Mouse (Mus musculus): ENCODE data around the gene Nmu.

Gene Nmu

DNA sequence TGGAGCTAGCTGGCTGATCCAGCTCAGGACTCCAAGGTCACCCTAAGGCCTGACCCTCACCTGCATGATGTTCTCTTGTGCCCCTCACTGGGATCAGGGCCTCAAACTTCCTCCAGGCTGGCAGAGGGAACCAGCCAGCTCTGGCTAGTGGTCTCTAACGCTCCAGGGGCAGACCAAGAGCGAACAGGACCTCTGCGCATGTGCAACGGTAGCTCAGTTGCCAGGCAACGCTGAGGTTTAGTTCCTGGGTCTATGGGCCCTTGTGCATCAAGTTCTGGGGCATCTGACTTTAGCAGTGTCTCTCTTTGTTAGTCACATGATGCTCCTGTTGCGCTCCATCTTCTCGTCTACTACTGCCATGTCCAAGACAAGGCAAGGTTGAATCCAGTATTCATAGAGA, 32.6 kb downstream of the Nmu start, which contains the start of gene Pdcl2:
Pdcl2 (minus strand) TSS at position 204 of the 400 bp plus-strand sequence.
- POLR2A ChIA-PET, result interaction anchor here in 3 of 4 experiments (0.5 to 2.5 kb wide), 21 partner anchors 9 to 148 kb away, joined by 3 to 32 read pairs (median 4); partner anchors contain the start of genes Clock (in 3 of the 3) and Tmem165 (in 1 of the 3)

DNA sequence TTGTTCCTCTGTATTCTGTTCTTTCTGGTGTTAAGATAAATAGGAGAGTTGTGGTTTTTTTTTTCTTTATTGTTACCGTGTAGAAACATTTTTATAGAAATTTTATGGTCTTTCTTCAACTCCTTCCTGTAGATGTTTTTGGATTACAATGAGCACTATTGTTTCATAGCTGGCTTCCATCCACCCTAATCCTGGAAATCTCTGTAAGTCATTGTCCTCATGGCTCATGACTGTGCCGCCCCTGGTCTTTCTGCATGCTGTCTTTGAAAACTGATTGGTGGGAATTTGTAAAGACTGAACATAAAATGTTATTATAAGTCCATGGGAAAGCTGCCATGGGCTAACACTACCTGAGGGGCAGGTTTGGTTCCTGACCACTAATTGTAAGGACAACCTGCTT, 36.3 kb downstream of the Nmu start:
- ChIA-PET POLR2A (no interaction called here), CTCF (no interaction called here)

More for the DNA sequence above, 32.6 kb downstream of the Nmu start, which contains the start of gene Pdcl2:
- CTCF ChIA-PET, result interaction anchor here in 2 of 4 experiments (0.6 to 0.7 kb wide), 2 partner anchors 100 to 123 kb away, joined by 3 to 4 read pairs; no protein-coding TSS in a partner anchor

DNA sequence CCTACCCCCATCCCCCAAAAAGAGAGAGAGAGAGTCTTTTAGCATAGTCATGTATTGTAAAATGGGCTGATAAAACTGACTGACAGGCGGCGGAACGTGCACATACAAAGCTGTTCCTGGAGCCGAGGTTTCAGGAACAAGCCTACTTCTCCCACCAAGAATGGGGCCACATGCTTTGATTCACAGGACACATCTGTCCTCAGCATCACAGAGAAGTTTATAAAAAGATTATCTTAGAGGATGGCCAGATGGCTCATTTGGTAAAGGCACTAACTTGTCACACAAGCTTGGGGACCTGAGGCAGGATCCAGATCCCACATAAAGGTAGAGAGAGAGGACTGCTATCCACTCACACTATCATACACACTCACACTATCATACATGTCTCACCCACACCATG, 38.5 kb downstream of the Nmu start:
- CTCF ChIA-PET, result no interaction called here
- POLR2A ChIA-PET, result interaction anchor here in 1 of 4 experiments (1.0 kb wide), 1 partner anchor 21 kb away, joined by 3 read pairs; no protein-coding TSS in a partner anchor

DNA sequence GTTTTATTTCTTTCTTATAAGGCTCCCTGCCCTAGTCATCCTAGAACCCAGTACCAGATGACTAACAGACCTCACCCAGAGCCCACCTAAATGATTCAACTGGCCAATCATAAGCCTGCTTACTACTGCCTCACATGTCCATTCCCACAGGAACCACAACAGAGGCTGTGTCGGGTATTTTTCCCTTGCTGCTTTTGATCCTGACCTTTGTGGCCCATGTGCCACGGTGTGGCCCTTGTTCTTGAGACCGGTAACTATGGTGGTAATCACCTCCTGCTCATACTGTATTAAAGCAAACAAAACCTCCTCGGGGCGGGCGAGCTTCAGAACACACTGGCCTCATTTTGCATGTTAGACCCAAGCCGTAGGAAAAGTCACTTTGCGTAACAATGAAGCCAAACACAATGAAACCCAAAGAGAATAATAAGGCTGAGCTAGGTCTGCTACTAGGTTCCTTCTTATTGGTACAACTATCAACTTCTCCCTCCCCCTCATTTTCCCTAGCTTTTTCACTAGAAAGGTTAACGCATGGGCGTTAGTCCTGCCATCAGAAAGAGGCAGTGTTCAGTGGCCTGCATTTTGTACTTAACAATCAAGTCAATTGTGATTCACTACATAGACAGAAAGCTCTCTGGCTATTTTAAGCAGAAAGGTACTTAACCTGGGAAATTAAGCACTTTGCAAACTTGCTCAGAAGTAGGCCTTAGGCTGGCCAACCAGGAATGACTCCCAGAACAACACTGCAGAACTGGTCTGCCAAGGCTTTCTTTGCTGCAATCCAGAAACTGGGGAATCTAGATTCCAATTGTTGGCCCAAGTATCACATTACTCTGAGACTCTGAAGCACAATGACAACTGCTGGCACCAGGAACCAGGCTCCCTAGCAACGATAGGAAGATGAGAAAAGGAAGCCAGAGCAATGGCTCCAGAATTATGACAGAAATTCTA, 42.1 kb downstream of the Nmu start:
- CTCF ChIA-PET, result interaction anchor here in 3 of 4 experiments (0.6 to 1.1 kb wide), 3 partner anchors 34 to 1702 kb away, joined by 4 to 6 read pairs (median 5); no protein-coding TSS in a partner anchor

DNA sequence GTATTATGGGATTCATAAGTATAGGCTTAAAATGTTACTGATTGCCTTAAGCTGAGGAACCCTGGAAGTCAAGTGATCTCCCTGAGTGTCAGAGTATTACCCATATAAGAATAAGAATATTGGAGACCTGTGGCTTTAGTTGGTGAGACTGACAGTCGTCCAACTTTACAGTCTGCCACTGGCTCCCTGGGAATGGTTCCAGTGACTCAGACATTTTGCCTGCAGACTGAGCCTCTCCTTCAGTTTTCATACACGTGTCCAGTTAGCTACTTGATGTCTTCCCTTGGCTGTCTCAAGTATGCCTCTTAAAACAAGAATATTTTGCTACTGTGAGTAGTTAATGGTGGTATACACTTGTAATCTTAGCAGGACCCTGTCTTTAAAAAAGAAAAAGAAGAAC, 55.4 kb downstream of the Nmu start:
- CTCF ChIA-PET, result no interaction called here
- POLR2A ChIA-PET, result interaction anchor here in 1 of 4 experiments (1.8 kb wide), 1 partner anchor 13 kb away, joined by 4 read pairs; no protein-coding TSS in a partner anchor

More for the DNA sequence above, 42.1 kb downstream of the Nmu start:
- POLR2A ChIA-PET, result interaction anchor here (0.7 to 4.2 kb wide), 34 partner anchors 9 to 747 kb away, joined by 3 to 45 read pairs (median 4); partner anchors contain the start of genes Clock (in 4 of the 4), Pdcl2 (in 3 of the 4), Kit (in 1 of the 4) and Srd5a3 (in 1 of the 4)

DNA sequence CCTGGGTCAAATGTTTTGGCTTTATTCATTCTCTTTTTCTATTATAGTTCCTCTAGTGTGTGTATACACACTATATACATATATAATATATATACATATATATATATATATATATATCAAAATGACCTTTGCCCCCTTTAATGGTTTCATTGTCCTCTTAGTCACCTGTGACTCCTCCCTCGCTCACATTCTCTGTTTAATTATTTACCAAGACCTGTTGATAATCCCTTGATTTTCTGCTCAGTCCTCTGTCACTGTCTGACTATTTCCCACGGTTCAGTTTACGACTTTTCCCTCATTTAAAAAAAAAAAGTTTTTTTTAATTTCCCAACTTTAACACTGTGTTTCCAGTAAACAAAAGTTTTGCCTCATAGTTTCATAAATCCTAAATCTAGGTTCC, 57.3 kb downstream of the Nmu start:
- ChIA-PET POLR2A (interaction anchor here in 2 of 4 experiments (3.4 to 4.2 kb wide), 2 partner anchors 14 to 19 kb away, joined by 18 to 45 read pairs; no protein-coding TSS in a partner anchor), CTCF (no interaction called here)

DNA sequence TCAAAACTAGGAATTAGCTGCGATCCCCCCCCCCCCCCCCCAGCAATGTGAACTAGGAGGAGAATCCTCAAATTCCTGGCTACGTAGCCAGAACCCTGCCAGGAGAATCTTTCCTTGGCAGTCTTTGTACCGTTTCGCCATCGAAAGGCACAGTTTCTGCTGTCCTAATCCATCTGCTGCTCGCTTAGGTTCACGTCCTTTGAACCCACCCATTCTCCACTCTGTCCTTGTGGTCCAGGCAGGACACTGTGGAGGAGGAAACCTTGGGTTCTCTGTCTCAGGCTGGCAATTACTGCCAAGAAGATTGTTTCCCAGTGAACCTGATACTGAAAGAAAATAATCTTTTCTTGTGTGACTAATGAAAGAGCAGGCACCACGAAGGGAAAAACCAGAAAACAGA, 58.0 kb downstream of the Nmu start:
- ChIA-PET CTCF (interaction anchor here in 2 of 4 experiments (0.7 to 1.5 kb wide), 2 partner anchors 18 to 1314 kb away, joined by 3 read pairs; no protein-coding TSS in a partner anchor), POLR2A (interaction anchor here (0.5 to 4.2 kb wide), 19 partner anchors 9 to 978 kb away, joined by 3 to 45 read pairs (median 4); partner anchors contain the start of gene Pdcl2 (in 2 of the 4))

DNA sequence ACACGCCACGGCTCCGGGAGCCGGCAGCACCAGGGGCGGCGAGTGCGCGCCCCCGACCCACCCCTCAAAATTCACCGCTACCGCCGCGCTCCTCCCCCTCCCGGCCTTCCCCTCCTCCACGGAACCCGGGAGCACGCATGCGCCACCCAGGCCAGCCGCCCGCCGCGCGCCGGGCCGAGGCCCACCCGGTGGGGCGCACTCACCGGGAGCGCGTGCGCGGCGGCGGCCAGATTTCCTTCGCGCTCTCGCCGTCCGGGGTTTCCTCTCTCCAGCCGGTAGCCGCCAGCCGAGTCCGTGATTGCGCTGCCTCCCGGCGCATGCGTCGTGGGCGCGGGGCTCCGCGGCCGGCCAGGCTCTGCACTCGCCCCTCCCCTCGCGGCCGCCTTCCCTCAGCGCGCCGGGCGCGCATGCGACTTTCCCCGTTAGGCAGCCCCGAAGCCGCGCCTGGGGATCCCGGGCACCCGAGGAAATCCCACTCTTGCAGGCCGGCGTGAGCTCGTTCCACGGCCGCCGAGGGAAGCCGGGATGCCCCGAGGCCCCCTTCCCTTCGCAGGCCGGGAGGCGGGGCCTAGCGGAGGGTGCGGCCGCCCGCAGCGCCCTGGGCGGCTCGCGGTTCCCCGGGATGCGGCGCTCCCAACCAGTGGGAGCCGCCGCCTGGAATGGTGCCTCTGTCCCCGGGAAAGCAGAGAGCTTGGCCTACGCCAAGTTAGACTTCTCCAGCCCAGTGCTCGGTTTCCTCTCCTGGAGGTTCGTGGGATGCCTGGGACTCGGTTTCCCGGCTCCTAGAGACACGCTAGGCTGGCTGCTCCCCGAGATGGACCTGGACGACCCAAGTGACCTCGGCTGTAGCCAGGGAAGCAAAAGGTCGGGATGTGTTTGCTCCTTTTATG, 58.9 kb downstream of the Nmu start, which contains the start of gene Clock:
Clock (minus strand) TSS at position 341 of the 890 bp plus-strand sequence.
- ChIA-PET POLR2A (interaction anchor here (0.6 to 4.2 kb wide), 38 partner anchors 10 to 953 kb away, joined by 3 to 45 read pairs (median 4); partner anchors contain the start of genes Pdcl2 (in 3 of the 4), Kit (in 1 of the 4) and Srd5a3 (in 1 of the 4)), CTCF (interaction anchor here in 2 of 4 experiments (0.7 to 1.5 kb wide), 2 partner anchors 17 to 1314 kb away, joined by 3 read pairs; no protein-coding TSS in a partner anchor)

DNA sequence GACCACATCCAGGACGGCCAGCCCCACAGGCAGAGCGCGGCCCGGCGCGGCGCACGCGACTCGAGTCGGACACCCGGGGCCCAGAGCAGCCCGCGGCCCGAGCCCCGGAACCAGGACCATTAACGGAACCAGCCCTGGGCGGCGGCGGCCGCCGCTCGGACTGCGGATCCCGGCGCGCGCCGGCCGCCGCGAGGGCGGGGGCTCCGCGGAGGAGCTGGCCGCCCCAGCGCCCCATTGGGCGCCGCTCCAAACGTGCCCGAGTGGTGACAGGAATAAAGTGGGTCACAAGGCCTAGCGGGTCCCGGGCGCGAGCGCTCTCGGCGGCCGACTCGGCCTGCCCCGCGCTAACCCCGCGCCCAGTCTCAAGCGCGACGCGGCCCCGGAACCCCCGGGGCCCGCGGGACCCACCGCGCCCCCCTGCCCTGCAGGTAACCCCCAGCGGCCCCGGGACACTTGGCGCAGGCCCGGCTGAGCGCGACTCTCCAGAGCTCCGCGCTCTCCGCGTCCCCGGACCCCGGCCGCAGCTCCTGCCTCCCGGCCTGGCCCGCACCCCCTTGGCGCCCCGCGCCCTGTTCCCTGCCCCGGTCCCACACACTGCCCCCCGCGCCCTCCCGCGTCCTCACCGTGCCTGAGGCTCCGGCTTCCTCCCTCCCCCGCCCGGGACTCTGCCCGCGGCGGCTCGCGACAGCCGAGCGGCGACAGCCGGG, 59.7 kb downstream of the Nmu start:
- CTCF ChIA-PET, result interaction anchor here in 1 of 4 experiments (1.5 kb wide), 1 partner anchor 17 kb away, joined by 3 read pairs; no protein-coding TSS in a partner anchor
- POLR2A ChIA-PET, result interaction anchor here (0.5 to 4.2 kb wide), 38 partner anchors 9 to 953 kb away, joined by 3 to 45 read pairs (median 4); partner anchors contain the start of genes Pdcl2 (in 2 of the 4), Kit (in 1 of the 4) and Srd5a3 (in 1 of the 4)

DNA sequence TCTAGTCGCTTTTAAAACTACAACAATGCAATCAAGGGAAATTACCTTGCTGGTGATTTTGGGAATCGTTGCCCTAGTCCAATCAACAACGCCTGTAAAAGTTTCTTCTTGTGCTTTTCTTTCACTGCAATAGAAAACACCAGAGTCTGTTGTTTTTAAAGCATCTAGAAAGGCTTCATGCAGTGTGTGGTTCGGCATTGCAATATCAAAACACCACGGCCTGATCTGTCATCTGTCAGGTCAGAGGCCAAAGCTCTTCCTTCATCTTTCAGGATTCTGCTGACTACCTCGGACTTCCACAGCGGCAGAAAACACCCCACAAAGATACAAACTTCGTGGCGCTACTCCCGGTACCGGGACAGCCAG, 60.2 kb downstream of the Nmu start:
- ChIA-PET POLR2A (interaction anchor here (0.5 to 4.2 kb wide), 24 partner anchors 10 to 729 kb away, joined by 3 to 45 read pairs (median 4); partner anchors contain the start of genes Pdcl2 (in 2 of the 4), Kit (in 1 of the 4) and Srd5a3 (in 1 of the 4)), CTCF (interaction anchor here in 1 of 4 experiments (0.6 kb wide), 1 partner anchor 966 kb away, joined by 4 read pairs; no protein-coding TSS in a partner anchor)

DNA sequence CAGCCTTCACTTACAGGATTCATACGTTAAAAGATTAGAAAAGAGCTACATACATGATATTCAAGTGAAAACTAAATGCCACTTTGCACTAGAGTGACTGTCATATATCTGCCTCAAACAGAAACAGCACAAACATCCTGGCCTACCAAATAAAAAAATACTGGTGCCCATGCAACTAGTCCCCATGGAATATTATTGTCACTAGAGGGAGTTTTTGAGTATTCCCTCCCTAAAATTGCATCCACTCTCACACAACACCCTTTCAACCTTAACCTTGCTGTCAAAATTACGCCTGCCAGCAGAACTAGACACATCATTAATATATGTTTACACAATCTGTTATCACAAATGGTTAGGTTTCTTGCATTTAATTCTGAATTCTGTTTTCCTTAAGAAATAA, 61.6 kb downstream of the Nmu start:
- ChIA-PET POLR2A (interaction anchor here in 2 of 4 experiments (0.6 to 1.7 kb wide), 3 partner anchors 12 to 55 kb away, joined by 4 to 6 read pairs (median 4); partner anchors contain the start of gene Pdcl2 (in 1 of the 2)), CTCF (no interaction called here)

DNA sequence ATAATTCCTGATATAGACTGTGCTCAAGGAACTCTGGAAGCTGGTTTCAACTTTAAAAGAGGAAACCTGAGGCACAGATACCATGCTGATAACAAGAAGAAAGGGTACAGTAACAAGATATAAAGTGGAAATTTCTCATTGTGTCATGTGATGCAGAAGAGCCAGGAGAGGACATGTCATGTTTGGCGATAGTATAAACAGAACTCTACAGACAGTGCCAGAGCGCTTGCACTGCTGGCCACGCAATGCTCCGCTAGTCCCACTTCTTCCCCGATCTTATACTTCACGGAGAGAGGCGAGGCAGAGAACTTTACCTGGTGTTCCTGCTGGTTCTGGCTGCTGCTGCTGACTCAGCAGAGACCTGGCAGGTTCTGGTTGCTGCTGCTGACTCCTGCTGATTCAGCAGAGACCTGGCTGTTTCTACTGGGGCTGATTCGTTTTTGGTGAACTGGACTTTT, 74.3 kb downstream of the Nmu start:
- POLR2A ChIA-PET, result interaction anchor here in 1 of 4 experiments (1.1 to 3.8 kb wide), 3 partner anchors 8 to 17 kb away, joined by 3 to 18 read pairs (median 6); partner anchors contain the start of gene Clock

DNA sequence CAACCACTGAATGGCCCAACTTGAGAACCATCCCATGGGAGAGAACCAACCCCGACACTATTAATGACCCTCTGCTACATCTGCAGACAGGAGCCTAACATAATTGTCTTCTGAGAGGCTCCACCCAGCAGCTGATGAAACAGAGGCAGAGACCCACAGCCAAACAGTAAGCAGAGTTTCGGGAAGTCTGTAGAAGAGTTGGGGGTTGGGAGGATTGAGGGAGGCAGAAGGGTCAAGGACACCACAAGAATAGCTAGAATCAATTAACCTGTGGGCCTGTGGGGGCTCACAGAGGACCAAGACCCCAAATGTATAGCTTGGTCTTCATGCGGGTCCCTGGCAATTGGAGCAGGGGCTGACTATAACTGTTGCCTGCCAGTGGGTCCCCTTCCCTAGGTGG, 75.3 kb downstream of the Nmu start:
- ChIA-PET POLR2A (interaction anchor here in 2 of 4 experiments (0.9 to 3.8 kb wide), 7 partner anchors 9 to 43 kb away, joined by 3 to 18 read pairs (median 6); partner anchors contain the start of genes Clock (in 2 of the 2) and Pdcl2 (in 1 of the 2)), CTCF (interaction anchor here in 1 of 4 experiments (1.6 kb wide), 1 partner anchor 33 kb away, joined by 6 read pairs; no protein-coding TSS in a partner anchor)

More for the DNA sequence above, 74.3 kb downstream of the Nmu start:
- CTCF ChIA-PET, result no interaction called here

DNA sequence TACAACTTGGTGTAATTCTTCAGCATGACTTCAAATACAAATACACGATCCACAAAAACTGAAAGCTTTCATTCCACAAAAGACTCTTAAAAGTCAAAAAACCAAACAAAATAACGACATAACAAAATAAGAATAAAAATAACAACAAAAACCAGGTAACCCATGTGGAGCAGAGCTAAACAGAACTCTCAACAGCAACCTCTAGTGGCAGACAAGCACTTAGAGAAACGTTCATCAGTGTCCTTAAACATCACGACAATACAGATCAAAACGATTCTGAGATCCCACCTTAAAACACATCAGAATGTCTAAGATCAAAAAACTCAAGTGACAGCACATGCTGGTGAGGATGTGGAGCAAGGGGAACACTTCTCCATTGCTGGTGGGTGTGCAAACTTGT, 76.5 kb downstream of the Nmu start:
- POLR2A ChIA-PET, result interaction anchor here in 2 of 4 experiments (0.6 to 3.8 kb wide), 7 partner anchors 10 to 61 kb away, joined by 3 to 18 read pairs (median 4); partner anchors contain the start of gene Clock (in 1 of the 2)
- CTCF ChIA-PET, result interaction anchor here in 3 of 4 experiments (0.6 to 1.6 kb wide), 3 partner anchors 18 to 765 kb away, joined by 3 to 6 read pairs (median 3); partner anchors contain the start of gene Clock (in 1 of the 3)

DNA sequence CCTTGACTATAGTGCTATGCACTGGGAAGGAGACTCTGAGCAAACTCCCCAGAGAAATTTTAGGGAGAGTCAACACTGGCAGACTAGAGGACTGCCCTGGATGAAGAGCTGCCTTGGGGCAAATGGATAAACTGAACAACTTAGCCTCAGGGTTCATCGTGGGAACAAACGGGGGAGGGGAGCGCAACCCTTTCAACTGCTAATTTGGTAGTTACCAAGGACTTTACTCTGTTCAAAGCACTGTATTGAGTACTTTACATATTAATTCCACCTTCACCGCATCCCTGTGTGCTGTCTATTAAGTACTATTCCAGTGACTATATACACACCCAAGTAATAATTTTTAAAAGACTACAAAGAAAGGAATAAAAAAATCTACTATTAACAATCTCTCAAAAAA, 77.9 kb downstream of the Nmu start:
- ChIA-PET CTCF (no interaction called here), POLR2A (interaction anchor here (0.7 to 3.8 kb wide), 14 partner anchors 11 to 245 kb away, joined by 3 to 20 read pairs (median 4); partner anchors contain the start of gene Clock (in 1 of the 4))

DNA sequence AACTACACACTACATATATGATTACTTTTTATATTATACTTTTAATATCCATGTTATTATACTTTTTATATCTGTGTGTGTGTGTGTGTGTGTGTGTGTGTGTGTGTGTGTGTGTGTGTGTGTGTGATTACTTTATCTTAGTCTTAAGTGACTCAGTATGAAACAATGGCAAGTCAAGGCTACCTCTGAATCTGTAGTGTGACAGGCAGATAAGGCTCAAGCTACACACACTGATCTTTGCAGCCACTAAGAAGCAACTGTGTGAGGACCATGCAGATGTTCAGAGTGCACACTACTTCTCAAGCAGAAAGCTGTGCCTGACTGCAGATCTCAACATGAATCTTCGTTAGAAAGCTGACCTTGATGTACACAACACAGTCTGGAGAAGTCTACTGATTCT, 79.7 kb downstream of the Nmu start:
- ChIA-PET CTCF (no interaction called here), POLR2A (interaction anchor here in 2 of 4 experiments (0.6 to 3.4 kb wide), 6 partner anchors 9 to 62 kb away, joined by 3 to 20 read pairs (median 5); partner anchors contain the start of gene Clock (in 1 of the 2))

Measured in embryonic stem cell, embryonic (primary cell).